Mouse (Mus musculus) midbrain, embryonic 14.5 days (tissue): ENCODE measurements at regions not wholly inside any gene's neighbourhood (a gene's known extent, or its start where the extent isn't known, plus 50 kb on each side); places are given as distances from the start of the nearest gene placed in this dataset.

Experiments
- ATAC-seq: fragments of 200-750 bp; cut with Nextera tagmentation; 2 replicates; pipeline ENCODE4 v1.8.0; 2017; ENCODE audit warnings: moderate number of reproducible peaks, moderate library complexity; ENCODE audit not compliant: low FRiP score, low TSS enrichment
- DNase-seq: peaks from one replicate; pipeline ENCODE4 v3.0.0-alpha.2; 2015
- H3K27ac ChIP-seq: fragments of 300-500 bp; sonication (generic); replicated peaks from 2 replicates; pipeline ENCODE4 v1.5.1; 2014; ENCODE audit warnings: mild to moderate bottlenecking, low read depth, low read length, moderate library complexity
- H3K27me3 ChIP-seq: fragments of 300-500 bp; sonication (generic); 2 replicates; pipeline ENCODE4 v1.6.1; 2014; ENCODE audit warnings: low read length, control low read depth, mixed read lengths; ENCODE audit not compliant: control insufficient read depth, insufficient read depth
- H3K36me3 ChIP-seq: fragments of 300-500 bp; sonication (generic); 2 replicates; pipeline ENCODE4 v1.6.1; 2014; ENCODE audit warnings: low read length, control low read depth; ENCODE audit not compliant: control insufficient read depth, insufficient read depth
- H3K4me1 ChIP-seq: fragments of 300-500 bp; sonication (generic); 2 replicates; pipeline ENCODE4 v1.6.1; 2014; ENCODE audit warnings: mild to moderate bottlenecking, antibody characterized with exemption, low read length, control low read depth; ENCODE audit not compliant: control insufficient read depth, insufficient read depth
- H3K4me2 ChIP-seq: fragments of 300-500 bp; sonication (generic); 2 replicates; pipeline ENCODE4 v1.6.1; 2014; ENCODE audit warnings: mild to moderate bottlenecking, low read length, moderate library complexity
- H3K4me3 ChIP-seq: fragments of 300-500 bp; sonication (generic); replicated peaks from 2 replicates; pipeline ENCODE4 v1.5.1; 2014; ENCODE audit warnings: low read depth, low read length
- H3K9ac ChIP-seq: fragments of 300-500 bp; sonication (generic); replicated peaks from 2 replicates; pipeline ENCODE4 v1.6.1; 2014; ENCODE audit warnings: mild to moderate bottlenecking, low read length, moderate library complexity
- H3K9me3 ChIP-seq: fragments of 300-500 bp; sonication (generic); 2 replicates; pipeline ENCODE4 v1.6.1; 2016; ENCODE audit warnings: low read length, control low read depth, mixed read lengths; ENCODE audit not compliant: control insufficient read depth
- WGBS: fragments of 180-500 bp; shearing (Covaris S2); extraction: QIAGEN DNeasy Blood & Tissue Kit; methylation state at CpG from one replicate; pipeline ENCODE4 v1.1.7; 2014; 5-methylcytosine and 5-hydroxymethylcytosine counted together

GRCm38 (mm10) chr13:99741981-99742380 is 158.9 kb downstream of the Cartpt start:
- ATAC-seq (no peak), DNase-seq (no peak)
- H3K9me3 ChIP-seq = no peaks in the 10 kb centered on the region
- no peak overlapping the region for H3K27ac ChIP-seq
- peaks cover 25% of the 10 kb centered on the region for H3K4me1 ChIP-seq
- WGBS = 64% methylated on average over 2 of the region's 2 CpGs
- no peaks in the 10 kb centered on the region for H3K36me3 ChIP-seq
- no peaks in the 10 kb centered on the region for H3K27me3 ChIP-seq
- H3K9ac ChIP-seq = no peak overlapping the region
- no peak overlapping the region for H3K4me3 ChIP-seq
- H3K4me2 ChIP-seq = no peak overlapping the region

DNA sequence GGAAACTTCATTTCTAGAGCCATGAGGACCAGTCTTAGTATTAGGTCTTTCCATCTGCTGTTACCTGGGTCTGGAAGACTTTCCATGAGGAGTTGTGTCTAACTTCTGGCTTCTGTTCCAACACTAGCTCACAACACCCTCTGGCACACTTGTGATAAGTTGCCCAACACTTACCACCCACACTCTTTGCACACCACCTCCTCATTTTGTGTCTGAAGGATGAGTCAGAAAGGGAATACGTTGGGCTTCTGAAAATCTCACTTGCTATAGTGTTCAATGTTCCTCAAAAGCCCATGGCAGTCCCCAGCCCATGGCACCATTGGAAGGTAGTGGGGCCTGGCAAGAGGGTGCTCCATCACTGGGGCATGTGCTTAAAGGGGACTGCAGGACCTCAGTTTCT is 161.5 kb downstream of the Cartpt start:
- no peak overlapping the region for H3K4me2 ChIP-seq
- ATAC-seq (no peak), DNase-seq (no peak)
- no peaks in the 10 kb centered on the region for H3K27me3 ChIP-seq
- H3K36me3 ChIP-seq = no peaks in the 10 kb centered on the region
- no peak overlapping the region for H3K9ac ChIP-seq
- WGBS = 77% methylated on average over 1 of the region's 1 CpGs
- H3K4me3 ChIP-seq = no peak overlapping the region
- H3K4me1 ChIP-seq = peaks cover 19% of the 10 kb centered on the region
- H3K27ac ChIP-seq = no peak overlapping the region
- H3K9me3 ChIP-seq = no peaks in the 10 kb centered on the region

GRCm38 (mm10) chr13:99737271-99737670 is 163.6 kb downstream of the Cartpt start:
- no peak for ATAC-seq

GRCm38 (mm10) chr13:99729145-99729544 is 171.7 kb downstream of the Cartpt start:
- ATAC-seq (no peak), DNase-seq (no peak)
- WGBS = 67% methylated on average over 5 of the region's 5 CpGs
- Histone ChIP-seq H3K4me3 (no peak overlapping the region), H3K27me3 (no peaks in the 10 kb centered on the region), H3K9ac (no peak overlapping the region), H3K4me1 (peaks cover 7% of the 10 kb centered on the region), H3K27ac (no peak overlapping the region), H3K4me2 (no peak overlapping the region), H3K36me3 (no peaks in the 10 kb centered on the region), H3K9me3 (no peaks in the 10 kb centered on the region)

More at GRCm38 (mm10) chr13:99737271-99737670, 163.6 kb downstream of the Cartpt start:
- Histone ChIP-seq H3K9ac (no peak overlapping the region), H3K4me1 (peaks cover 5% of the 10 kb centered on the region), H3K4me3 (no peak overlapping the region), H3K9me3 (no peaks in the 10 kb centered on the region), H3K4me2 (no peak overlapping the region), H3K36me3 (no peaks in the 10 kb centered on the region), H3K27me3 (no peaks in the 10 kb centered on the region), H3K27ac (no peak overlapping the region)
- 35% methylated on average over 3 of the region's 3 CpGs for WGBS
- no peak for DNase-seq

- Histone ChIP-seq H3K36me3 (no peaks in the 10 kb centered on the region), H3K9me3 (no peaks in the 10 kb centered on the region), H3K9ac (no peak overlapping the region), H3K4me3 (no peak overlapping the region), H3K4me1 (peaks cover 17% of the 10 kb centered on the region), H3K27ac (peak overlapping the region; percentile 78), H3K4me2 (peak overlapping the region; percentile 19; the same call in 1 of the 2 replicates), H3K27me3 (no peaks in the 10 kb centered on the region)
- peak; percentile 17; the same call in 1 of the 2 replicates for ATAC-seq
- 38% methylated on average over 7 of the region's 7 CpGs for WGBS
- peak; percentile 65 for DNase-seq
Measured at GRCm38 (mm10) chr13:99724245-99724644, 176.6 kb downstream of the Cartpt start.

GRCm38 (mm10) chr13:99723237-99723981 is 177.5 kb downstream of the Cartpt start:
- Histone ChIP-seq H3K27me3 (no peaks in the 10 kb centered on the region), H3K4me3 (no peak overlapping the region), H3K9ac (no peak overlapping the region), H3K9me3 (no peaks in the 10 kb centered on the region), H3K4me2 (peak overlapping the region; percentile 19; the same call in 1 of the 2 replicates), H3K36me3 (no peaks in the 10 kb centered on the region), H3K27ac (peak overlapping the region; percentile 78), H3K4me1 (peaks cover 17% of the 10 kb centered on the region)
- 36% methylated on average over 5 of the region's 5 CpGs for WGBS
- DNase-seq (peak; percentile 55), ATAC-seq (peak; percentile 31; the same call in 1 of the 2 replicates)

- Histone ChIP-seq H3K9me3 (no peaks in the 10 kb centered on the region), H3K36me3 (no peaks in the 10 kb centered on the region), H3K27me3 (no peaks in the 10 kb centered on the region), H3K4me2 (no peak overlapping the region), H3K27ac (no peak overlapping the region), H3K4me3 (no peak overlapping the region), H3K9ac (no peak overlapping the region), H3K4me1 (peaks cover 17% of the 10 kb centered on the region)
- DNase-seq (no peak), ATAC-seq (no peak)
- WGBS = 89% methylated on average over 3 of the region's 3 CpGs
Measured at GRCm38 (mm10) chr13:99720566-99720965, 180.3 kb downstream of the Cartpt start.

DNA sequence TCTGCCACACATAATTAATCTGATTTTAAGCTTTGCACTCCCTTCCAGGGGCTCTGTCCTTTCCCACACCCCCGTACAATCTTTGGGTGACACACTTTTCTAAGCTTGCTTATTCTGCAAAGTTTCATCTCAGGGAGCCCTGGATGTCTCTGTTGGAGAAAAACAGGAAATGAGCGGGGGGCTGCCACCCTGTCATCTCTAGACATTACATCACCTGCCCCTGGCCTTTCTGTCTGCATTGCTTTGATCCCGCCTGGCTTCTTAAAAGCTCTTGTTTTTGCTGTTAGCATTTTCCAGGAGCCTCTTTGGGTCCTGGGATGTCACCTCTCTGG is 180.2 kb upstream of the Map1b start:
- no peak overlapping the region for H3K27ac ChIP-seq
- H3K4me1 ChIP-seq = peaks cover 6% of the 10 kb centered on the region; the same call in 1 of the 2 replicates
- H3K9ac ChIP-seq = no peak overlapping the region
- H3K36me3 ChIP-seq = no peaks in the 10 kb centered on the region
- no peaks in the 10 kb centered on the region for H3K9me3 ChIP-seq
- WGBS = 33% methylated on average over 3 of the region's 3 CpGs
- H3K27me3 ChIP-seq = no peaks in the 10 kb centered on the region
- DNase-seq = no peak
- ATAC-seq = no peak
- H3K4me3 ChIP-seq = no peak overlapping the region
- H3K4me2 ChIP-seq = no peak overlapping the region

- no peak overlapping the region for H3K4me2 ChIP-seq
- H3K36me3 ChIP-seq = no peaks in the 10 kb centered on the region
- no peak overlapping the region for H3K4me3 ChIP-seq
- DNase-seq (peak; percentile 77), ATAC-seq (peak; percentile 43; the same call in 1 of the 2 replicates)
- no peak overlapping the region for H3K9ac ChIP-seq
- no peaks in the 10 kb centered on the region for H3K27me3 ChIP-seq
- 46% methylated on average over 7 of the region's 7 CpGs for WGBS
- no peak overlapping the region for H3K27ac ChIP-seq
- H3K4me1 ChIP-seq = peaks cover 6% of the 10 kb centered on the region; the same call in 1 of the 2 replicates
- no peaks in the 10 kb centered on the region for H3K9me3 ChIP-seq
Measured at GRCm38 (mm10) chr13:99695874-99696558, 179.7 kb upstream of the Map1b start.
